Mouse (Mus musculus): ENCODE data around the gene Dennd1c. TPM values are rescaled to one million over a fixed set of nuclear protein-coding genes. Genes with fewer than 3 reads are reported as not detected.

Dennd1c gene
- polyA plus RNA-seq, 1 experiment from 2014 or later: 1.6 TPM

DNA sequence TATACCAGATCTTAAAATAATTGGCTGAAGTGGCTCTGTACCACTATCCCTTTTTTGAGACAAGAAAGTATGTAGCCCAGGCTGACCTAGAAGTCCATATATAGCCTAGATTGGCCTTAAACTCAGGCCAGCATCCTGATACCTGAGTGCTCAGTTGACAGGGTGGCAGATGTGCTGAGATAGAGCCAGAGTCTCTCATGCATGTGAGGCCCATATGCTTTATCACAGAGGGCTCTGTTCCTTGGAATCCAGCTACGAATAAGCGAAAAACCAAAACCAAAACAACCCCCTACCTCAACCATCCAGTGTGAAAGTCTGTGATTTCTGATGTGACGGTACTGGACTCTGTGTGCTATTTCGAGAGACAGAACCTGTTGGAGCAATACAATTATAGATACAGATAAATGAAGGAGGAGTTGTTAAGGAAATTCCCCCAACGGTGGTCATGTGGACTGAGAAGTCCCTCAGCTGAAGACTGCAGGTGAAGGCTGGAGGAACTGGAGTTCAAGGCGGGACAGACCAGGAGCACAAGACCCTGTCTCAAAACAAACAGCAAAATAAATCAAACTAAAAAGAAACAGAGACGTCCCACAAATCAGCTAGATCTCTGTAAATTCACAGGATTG, 29.8 kb upstream of the Dennd1c start:
- no peak for ATAC-seq (ENCODE audit: insufficient number of reproducible peaks, insufficient read depth, low FRiP score, low TSS enrichment, low read depth)
- 83% methylated on average over 7 of the region's 7 CpGs for WGBS
- no peak overlapping the region for H3K4me2 ChIP-seq
- H3K4me1 ChIP-seq: peaks cover 16% of the 10 kb centered on the region
- no peaks in the 10 kb centered on the region for H3K27me3 ChIP-seq
- no peak overlapping the region for H3K9ac ChIP-seq
- no peaks in the 10 kb centered on the region for H3K36me3 ChIP-seq
- no peaks in the 10 kb centered on the region for H3K9me3 ChIP-seq
- H3K27ac ChIP-seq: no peak overlapping the region
- no peak overlapping the region for H3K4me3 ChIP-seq

DNA sequence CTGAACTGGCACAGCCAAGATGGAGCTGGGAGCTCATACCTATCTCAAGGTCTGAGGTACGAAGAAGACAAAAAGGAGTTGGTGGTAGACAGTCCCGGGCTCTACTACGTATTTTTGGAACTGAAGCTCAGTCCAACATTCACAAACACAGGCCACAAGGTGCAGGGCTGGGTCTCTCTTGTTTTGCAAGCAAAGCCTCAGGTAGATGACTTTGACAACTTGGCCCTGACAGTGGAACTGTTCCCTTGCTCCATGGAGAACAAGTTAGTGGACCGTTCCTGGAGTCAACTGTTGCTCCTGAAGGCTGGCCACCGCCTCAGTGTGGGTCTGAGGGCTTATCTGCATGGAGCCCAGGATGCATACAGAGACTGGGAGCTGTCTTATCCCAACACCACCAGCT, 28.8 kb upstream of the Dennd1c start:
- no peak overlapping the region for H3K27ac ChIP-seq
- H3K9me3 ChIP-seq: no peaks in the 10 kb centered on the region
- H3K4me1 ChIP-seq: peaks cover 16% of the 10 kb centered on the region
- no peak overlapping the region for H3K9ac ChIP-seq
- no peak overlapping the region for H3K4me3 ChIP-seq
- no peak for ATAC-seq (ENCODE audit: insufficient number of reproducible peaks, insufficient read depth, low FRiP score, low TSS enrichment, low read depth)
- H3K36me3 ChIP-seq: no peaks in the 10 kb centered on the region
- H3K27me3 ChIP-seq: no peaks in the 10 kb centered on the region
- WGBS: 89% methylated on average over 5 of the region's 5 CpGs
- H3K4me2 ChIP-seq: no peak overlapping the region

DNA sequence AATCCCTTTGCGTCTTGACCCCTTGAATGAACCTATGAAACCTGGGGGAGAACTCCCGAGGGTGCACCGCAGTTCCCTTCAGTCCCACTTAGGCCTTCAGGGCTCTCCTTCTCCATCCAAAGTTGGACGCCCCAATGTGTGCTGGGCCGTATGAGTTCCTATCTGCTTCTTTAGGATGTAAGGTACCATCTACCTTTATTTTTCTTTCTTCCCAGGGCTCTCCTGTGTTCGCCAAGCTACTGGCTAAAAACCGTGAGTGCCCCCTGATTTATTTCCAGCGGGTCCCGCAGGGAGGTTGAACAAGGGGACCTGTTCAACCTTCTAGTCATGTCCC, 27.7 kb upstream of the Dennd1c start:
- peak overlapping the region; percentile 79 for H3K9ac ChIP-seq
- no peaks in the 10 kb centered on the region for H3K36me3 ChIP-seq
- no peaks in the 10 kb centered on the region for H3K9me3 ChIP-seq
- H3K4me2 ChIP-seq: peak overlapping the region; percentile 86
- H3K4me3 ChIP-seq: peak overlapping the region; percentile 64
- H3K27ac ChIP-seq: no peak overlapping the region
- no peak for ATAC-seq (ENCODE audit: insufficient number of reproducible peaks, insufficient read depth, low FRiP score, low TSS enrichment, low read depth)
- WGBS: 8% methylated on average over 9 of the region's 9 CpGs
- no peaks in the 10 kb centered on the region for H3K27me3 ChIP-seq
- peaks cover 16% of the 10 kb centered on the region for H3K4me1 ChIP-seq

DNA sequence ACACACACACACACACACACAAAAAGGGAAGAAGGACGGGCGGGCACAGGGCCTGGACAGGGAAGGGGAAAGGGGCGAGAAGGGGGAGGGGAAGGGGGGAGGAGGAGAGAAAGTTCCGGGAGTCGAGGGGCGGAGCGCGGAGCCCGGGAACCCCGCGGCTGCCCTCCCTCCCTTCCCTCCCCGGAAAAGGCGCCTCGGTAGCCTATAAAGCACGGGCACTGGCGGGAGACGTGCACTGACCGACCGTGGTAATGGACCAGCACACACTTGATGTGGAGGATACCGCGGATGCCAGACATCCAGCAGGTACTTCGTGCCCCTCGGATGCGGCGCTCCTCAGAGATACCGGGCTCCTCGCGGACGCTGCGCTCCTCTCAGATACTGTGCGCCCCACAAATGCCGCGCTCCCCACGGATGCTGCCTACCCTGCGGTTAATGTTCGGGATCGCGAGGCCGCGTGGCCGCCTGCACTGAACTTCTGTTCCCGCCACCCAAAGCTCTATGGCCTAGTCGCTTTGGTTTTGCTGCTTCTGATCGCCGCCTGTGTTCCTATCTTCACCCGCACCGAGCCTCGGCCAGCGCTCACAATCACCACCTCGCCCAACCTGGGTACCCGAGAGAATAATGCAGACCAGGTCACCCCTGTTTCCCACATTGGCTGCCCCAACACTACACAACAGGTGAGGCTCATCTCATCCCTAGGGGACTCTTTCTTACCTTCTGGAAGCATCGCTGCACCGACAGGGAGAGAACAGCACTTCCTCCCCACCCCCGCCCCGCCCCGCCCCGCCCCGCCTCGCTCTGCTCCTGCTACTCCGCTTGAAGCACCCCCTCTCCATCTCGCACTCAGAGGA, 27.1 kb upstream of the Dennd1c start, which contains the start of gene Tnfsf9:
TSS of gene Tnfsf9 (plus strand) at position 145 of the 854 bp plus-strand sequence.
- peak; percentile 48; the same call in 1 of the 2 replicates for ATAC-seq (ENCODE audit: insufficient number of reproducible peaks, insufficient read depth, low FRiP score, low TSS enrichment, low read depth)
- peak within 1 kb of the TSS; percentile 64 for H3K27ac ChIP-seq
- H3K9me3 ChIP-seq: no peaks in the 10 kb centered on the region
- H3K27me3 ChIP-seq: no peaks in the 10 kb centered on the region
- WGBS: under 1% methylated on average over 57 of the region's 61 CpGs
- peak within 1 kb of the TSS; percentile 86 for H3K4me2 ChIP-seq
- no peaks in the 10 kb centered on the region for H3K36me3 ChIP-seq
- H3K4me1 ChIP-seq: peaks cover 16% of the 10 kb centered on the region
- peak within 1 kb of the TSS; percentile 64 for H3K4me3 ChIP-seq
- peak within 1 kb of the TSS; percentile 79 for H3K9ac ChIP-seq

DNA sequence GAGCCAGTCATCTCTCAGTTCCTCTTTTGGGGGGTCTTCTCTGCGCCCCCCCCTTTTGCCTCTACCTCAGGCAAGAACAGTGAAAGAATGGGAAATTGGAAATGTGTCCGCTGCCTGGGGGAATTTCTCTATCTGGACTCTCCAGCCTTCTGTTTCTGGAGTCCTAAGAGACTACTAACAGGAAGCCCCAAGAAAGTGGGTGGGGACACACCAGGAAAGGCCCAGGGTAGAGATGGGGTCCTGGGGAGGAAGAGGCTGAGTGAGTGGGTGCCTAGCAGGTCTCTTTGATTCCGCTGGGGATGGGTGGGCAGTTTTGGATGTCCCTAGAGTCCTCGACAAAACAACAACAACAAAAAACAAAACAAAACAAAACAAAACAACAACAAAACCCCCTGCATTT, 26.2 kb upstream of the Dennd1c start:
- no peak for ATAC-seq (ENCODE audit: insufficient number of reproducible peaks, insufficient read depth, low FRiP score, low TSS enrichment, low read depth)
- no peaks in the 10 kb centered on the region for H3K27me3 ChIP-seq
- peaks cover 16% of the 10 kb centered on the region for H3K4me1 ChIP-seq
- H3K36me3 ChIP-seq: no peaks in the 10 kb centered on the region
- H3K4me2 ChIP-seq: peak overlapping the region; percentile 86
- peak overlapping the region; percentile 64 for H3K4me3 ChIP-seq
- H3K27ac ChIP-seq: no peak overlapping the region
- H3K9ac ChIP-seq: peak overlapping the region; percentile 79
- H3K9me3 ChIP-seq: no peaks in the 10 kb centered on the region
- WGBS: 44% methylated on average over 4 of the region's 4 CpGs

DNA sequence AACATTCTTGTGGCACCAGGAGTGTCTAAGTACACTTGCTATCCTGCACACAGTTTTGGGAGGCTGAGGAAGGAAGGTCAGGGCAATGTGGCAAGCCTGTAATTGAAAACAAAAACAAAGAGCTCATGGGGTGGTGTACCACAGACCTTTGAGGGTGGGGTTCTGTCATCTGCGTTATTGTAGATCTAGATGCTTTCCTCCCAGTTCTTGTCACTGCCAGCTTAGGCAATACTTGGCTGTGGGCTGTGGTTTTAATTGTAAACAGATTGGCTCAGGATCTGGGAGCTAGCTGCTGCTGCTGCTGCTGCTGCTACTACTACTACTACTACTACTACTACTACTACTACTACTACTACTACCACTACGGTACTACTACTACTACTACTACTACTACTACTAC, 24.0 kb upstream of the Dennd1c start:
- no peak overlapping the region for H3K4me3 ChIP-seq
- no peak for ATAC-seq (ENCODE audit: insufficient number of reproducible peaks, insufficient read depth, low FRiP score, low TSS enrichment, low read depth)
- H3K36me3 ChIP-seq: no peaks in the 10 kb centered on the region
- no peaks in the 10 kb centered on the region for H3K27me3 ChIP-seq
- H3K27ac ChIP-seq: no peak overlapping the region
- H3K4me1 ChIP-seq: peaks cover 16% of the 10 kb centered on the region
- no peaks in the 10 kb centered on the region for H3K9me3 ChIP-seq
- H3K9ac ChIP-seq: no peak overlapping the region
- H3K4me2 ChIP-seq: no peak overlapping the region
- 60% methylated on average over 2 of the region's 2 CpGs for WGBS

DNA sequence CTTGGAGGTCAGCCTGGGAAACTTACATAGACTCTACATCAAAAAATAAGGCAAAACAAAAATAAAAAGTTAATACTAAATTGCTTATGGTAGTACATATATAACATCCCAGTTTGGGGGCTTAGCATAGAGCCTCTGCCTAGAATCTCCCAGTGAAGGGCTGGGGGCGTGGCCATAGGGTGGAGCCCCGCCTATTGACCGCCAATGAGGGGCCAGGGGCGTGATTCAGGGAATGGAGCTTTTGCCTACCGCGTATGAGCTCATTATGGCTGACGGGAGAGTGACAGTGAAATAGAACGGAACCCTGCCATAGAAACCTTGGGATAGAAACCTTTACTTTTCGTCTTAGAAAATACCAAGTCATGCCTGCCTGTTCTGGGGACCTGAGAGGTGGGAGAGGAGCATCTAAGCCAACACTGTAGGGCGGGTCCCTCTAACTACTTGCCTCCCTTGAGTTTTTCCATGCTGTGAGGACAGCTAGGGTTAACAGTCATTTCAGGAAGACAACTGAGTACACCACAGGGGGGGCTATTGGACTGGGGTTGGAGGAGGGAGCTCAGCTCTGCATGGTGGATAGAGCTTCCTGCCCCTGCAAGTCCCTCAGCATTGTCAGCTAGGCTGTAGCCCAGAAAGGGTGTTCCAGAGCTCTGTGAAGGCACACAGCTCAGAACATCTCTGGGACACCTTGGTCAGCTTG, 21.5 kb upstream of the Dennd1c start:
- Histone ChIP-seq H3K4me3 (no peak overlapping the region), H3K4me1 (peaks cover 11% of the 10 kb centered on the region), H3K4me2 (no peak overlapping the region), H3K27ac (no peak overlapping the region), H3K9me3 (no peaks in the 10 kb centered on the region), H3K36me3 (no peaks in the 10 kb centered on the region), H3K27me3 (peaks cover 14% of the 10 kb centered on the region), H3K9ac (no peak overlapping the region)
- 8% methylated on average over 10 of the region's 10 CpGs for WGBS
- no peak for ATAC-seq (ENCODE audit: insufficient number of reproducible peaks, insufficient read depth, low FRiP score, low TSS enrichment, low read depth)

DNA sequence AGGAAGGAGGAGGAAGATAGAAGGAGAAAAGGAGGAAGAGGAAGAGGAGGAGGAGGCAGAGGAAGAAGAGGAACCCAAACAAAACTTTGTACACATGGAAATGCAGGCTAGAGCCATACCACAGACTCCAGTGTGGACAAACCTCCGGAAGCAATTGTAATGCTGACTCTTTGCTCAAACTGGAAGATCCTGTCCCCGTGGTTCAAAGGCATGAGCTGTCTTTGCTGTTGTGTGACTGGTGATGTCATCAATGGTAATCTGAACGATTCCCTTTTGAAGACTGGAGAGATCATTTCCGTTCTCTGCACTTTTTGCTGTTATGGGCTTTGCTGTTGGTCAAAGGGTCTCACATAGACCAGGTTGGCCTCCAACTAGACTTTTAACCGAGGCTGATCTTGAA, 20.0 kb upstream of the Dennd1c start:
- Histone ChIP-seq H3K36me3 (no peaks in the 10 kb centered on the region), H3K4me2 (no peak overlapping the region), H3K4me1 (peaks cover 5% of the 10 kb centered on the region), H3K9ac (no peak overlapping the region), H3K4me3 (no peak overlapping the region), H3K27ac (no peak overlapping the region), H3K9me3 (no peaks in the 10 kb centered on the region), H3K27me3 (peaks cover 16% of the 10 kb centered on the region)
- no peak for ATAC-seq (ENCODE audit: insufficient number of reproducible peaks, insufficient read depth, low FRiP score, low TSS enrichment, low read depth)
- WGBS: 78% methylated on average over 5 of the region's 5 CpGs

DNA sequence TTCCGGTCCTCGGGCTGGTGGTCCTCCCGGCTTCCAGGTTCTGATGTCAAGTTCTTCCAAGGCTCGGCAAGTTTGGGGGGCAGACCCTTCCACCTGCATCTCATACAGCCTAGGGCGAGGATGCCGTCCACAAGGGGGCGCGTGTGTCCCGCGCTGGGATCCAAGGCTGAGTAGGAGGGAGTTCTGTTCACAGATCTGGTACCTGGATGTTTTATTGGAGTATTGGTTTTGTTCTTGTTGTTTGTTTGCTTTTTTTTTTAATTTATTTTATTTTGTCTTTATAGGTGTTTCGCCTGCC, 18.3 kb upstream of the Dennd1c start:
- Histone ChIP-seq H3K4me3 (peak overlapping the region; percentile 20; the same call in 1 of the 2 replicates), H3K36me3 (no peaks in the 10 kb centered on the region), H3K9ac (no peak overlapping the region), H3K9me3 (no peaks in the 10 kb centered on the region), H3K27ac (no peak overlapping the region), H3K27me3 (peaks cover 16% of the 10 kb centered on the region), H3K4me1 (peaks cover 5% of the 10 kb centered on the region), H3K4me2 (peak overlapping the region; percentile 51)
- peak; percentile 34; the same call in 1 of the 2 replicates for ATAC-seq (ENCODE audit: insufficient number of reproducible peaks, insufficient read depth, low FRiP score, low TSS enrichment, low read depth)
- WGBS: 2% methylated on average over 11 of the region's 11 CpGs

DNA sequence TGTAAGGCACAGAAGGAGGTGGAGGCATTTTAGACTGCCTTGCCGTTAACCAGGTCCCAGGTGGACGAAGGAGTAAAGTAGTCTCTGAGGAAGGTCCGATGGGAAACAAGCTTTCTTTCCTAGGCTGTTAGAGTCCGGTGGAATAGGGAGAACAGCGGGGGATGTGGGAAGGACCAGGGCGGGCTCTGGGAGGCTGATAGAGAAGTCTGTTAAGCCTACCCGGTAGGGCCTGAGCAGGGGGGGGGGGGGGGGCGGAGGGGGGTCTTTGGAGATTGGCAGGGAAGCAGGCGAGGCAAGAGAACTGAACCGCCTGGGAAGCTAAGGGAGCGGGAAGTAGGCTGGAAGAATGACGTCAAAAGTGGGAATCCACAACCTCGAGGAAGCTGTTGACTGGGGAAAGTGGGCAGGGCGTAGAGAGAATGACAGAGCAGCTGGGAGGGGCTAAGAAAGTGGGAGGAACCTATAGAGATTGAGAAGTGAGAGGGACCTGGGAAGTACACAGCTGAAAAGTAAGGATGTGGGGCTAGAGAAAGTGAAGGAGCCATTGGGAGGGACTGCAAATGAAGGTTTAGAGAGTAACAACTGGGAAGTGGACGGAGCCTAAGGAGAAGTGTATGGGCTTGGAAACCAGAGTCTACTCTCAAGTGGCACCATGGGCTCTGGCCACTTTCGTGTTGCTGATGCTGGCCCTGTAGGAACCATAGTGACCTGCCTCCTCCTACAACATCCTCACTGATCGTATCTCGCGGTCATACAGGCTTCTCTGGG, 17.7 kb upstream of the Dennd1c start:
- Histone ChIP-seq H3K4me1 (peaks cover 5% of the 10 kb centered on the region), H3K27me3 (peaks cover 18% of the 10 kb centered on the region), H3K36me3 (no peaks in the 10 kb centered on the region), H3K4me2 (peak overlapping the region; percentile 51), H3K4me3 (peak overlapping the region; percentile 20), H3K27ac (no peak overlapping the region), H3K9me3 (no peaks in the 10 kb centered on the region), H3K9ac (no peak overlapping the region)
- WGBS: 2% methylated on average over 19 of the region's 19 CpGs
- peak; percentile 73; the same call in 1 of the 2 replicates for ATAC-seq (ENCODE audit: insufficient number of reproducible peaks, insufficient read depth, low FRiP score, low TSS enrichment, low read depth)

DNA sequence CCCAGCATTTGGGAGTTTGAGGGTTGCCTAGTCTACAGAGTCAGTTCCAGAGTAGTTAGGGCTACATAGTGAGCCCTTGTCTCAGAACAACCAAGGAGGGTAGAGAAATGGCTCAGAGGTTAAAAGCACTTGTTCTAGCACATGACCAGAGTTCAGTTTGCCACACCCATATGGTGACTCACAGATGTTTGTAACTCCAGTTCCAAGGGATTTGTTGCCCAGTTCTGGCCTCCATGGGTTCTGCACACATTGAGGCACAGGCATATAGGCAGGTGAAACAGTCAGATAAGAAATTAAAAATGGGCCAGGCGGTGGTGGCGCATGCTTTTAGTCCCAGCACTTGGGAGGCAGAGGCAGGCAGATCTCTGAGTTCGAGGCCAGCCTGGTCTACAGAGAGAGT, 15.9 kb upstream of the Dennd1c start:
- ATAC-seq (ENCODE audit: insufficient number of reproducible peaks, insufficient read depth, low FRiP score, low TSS enrichment, low read depth): no peak
- Histone ChIP-seq H3K4me1 (peaks cover 5% of the 10 kb centered on the region), H3K36me3 (no peaks in the 10 kb centered on the region), H3K4me3 (no peak overlapping the region), H3K9ac (no peak overlapping the region), H3K9me3 (no peaks in the 10 kb centered on the region), H3K27me3 (peaks cover 28% of the 10 kb centered on the region), H3K4me2 (no peak overlapping the region), H3K27ac (no peak overlapping the region)
- WGBS: 97% methylated on average over 3 of the region's 3 CpGs

Data from embryonic facial prominence, embryonic 13.5 days (tissue).